Mouse (Mus musculus) midbrain, embryonic 14.5 days (tissue): Measurements from ENCODE around the gene Uap1. TPM values are rescaled to one million over a fixed set of nuclear protein-coding genes. Genes with fewer than 3 reads are reported as not detected.

ENCODE experiments used
- ATAC-seq: fragments of 200-750 bp; cut with Nextera tagmentation; 2 replicates; pipeline ENCODE4 v1.8.0; 2017; ENCODE audit warnings: moderate number of reproducible peaks, moderate library complexity; ENCODE audit not compliant: low FRiP score, low TSS enrichment
- DNase-seq: peaks from one replicate; pipeline ENCODE4 v3.0.0-alpha.2; 2015
- H3K27ac ChIP-seq: fragments of 300-500 bp; sonication (generic); replicated peaks from 2 replicates; pipeline ENCODE4 v1.5.1; 2014; ENCODE audit warnings: mild to moderate bottlenecking, low read depth, low read length, moderate library complexity
- H3K27me3 ChIP-seq: fragments of 300-500 bp; sonication (generic); 2 replicates; pipeline ENCODE4 v1.6.1; 2014; ENCODE audit warnings: low read length, control low read depth, mixed read lengths; ENCODE audit not compliant: control insufficient read depth, insufficient read depth
- H3K36me3 ChIP-seq: fragments of 300-500 bp; sonication (generic); 2 replicates; pipeline ENCODE4 v1.6.1; 2014; ENCODE audit warnings: low read length, control low read depth; ENCODE audit not compliant: control insufficient read depth, insufficient read depth
- H3K4me1 ChIP-seq: fragments of 300-500 bp; sonication (generic); 2 replicates; pipeline ENCODE4 v1.6.1; 2014; ENCODE audit warnings: mild to moderate bottlenecking, antibody characterized with exemption, low read length, control low read depth; ENCODE audit not compliant: control insufficient read depth, insufficient read depth
- H3K4me2 ChIP-seq: fragments of 300-500 bp; sonication (generic); 2 replicates; pipeline ENCODE4 v1.6.1; 2014; ENCODE audit warnings: mild to moderate bottlenecking, low read length, moderate library complexity
- H3K4me3 ChIP-seq: fragments of 300-500 bp; sonication (generic); replicated peaks from 2 replicates; pipeline ENCODE4 v1.5.1; 2014; ENCODE audit warnings: low read depth, low read length
- H3K9ac ChIP-seq: fragments of 300-500 bp; sonication (generic); replicated peaks from 2 replicates; pipeline ENCODE4 v1.6.1; 2014; ENCODE audit warnings: mild to moderate bottlenecking, low read length, moderate library complexity
- H3K9me3 ChIP-seq: fragments of 300-500 bp; sonication (generic); 2 replicates; pipeline ENCODE4 v1.6.1; 2016; ENCODE audit warnings: low read length, control low read depth, mixed read lengths; ENCODE audit not compliant: control insufficient read depth
- WGBS: fragments of 180-500 bp; shearing (Covaris S2); extraction: QIAGEN DNeasy Blood & Tissue Kit; methylation state at CpG from one replicate; pipeline ENCODE4 v1.1.7; 2014; 5-methylcytosine and 5-hydroxymethylcytosine counted together
- polyA plus RNA-seq: library from polyadenylated mRNA; unstranded; fragments of >200 nt; fragmentation: Nextera tagmentation; extraction: Ambion mirVana; gene quantifications from 2 replicates; pipeline ENCODE4 v1.2.1, GENCODE M21; 2014

The Uap1 gene
- 49.2 and 67.5 TPM in 2 replicates for polyA plus RNA-seq

DNA sequence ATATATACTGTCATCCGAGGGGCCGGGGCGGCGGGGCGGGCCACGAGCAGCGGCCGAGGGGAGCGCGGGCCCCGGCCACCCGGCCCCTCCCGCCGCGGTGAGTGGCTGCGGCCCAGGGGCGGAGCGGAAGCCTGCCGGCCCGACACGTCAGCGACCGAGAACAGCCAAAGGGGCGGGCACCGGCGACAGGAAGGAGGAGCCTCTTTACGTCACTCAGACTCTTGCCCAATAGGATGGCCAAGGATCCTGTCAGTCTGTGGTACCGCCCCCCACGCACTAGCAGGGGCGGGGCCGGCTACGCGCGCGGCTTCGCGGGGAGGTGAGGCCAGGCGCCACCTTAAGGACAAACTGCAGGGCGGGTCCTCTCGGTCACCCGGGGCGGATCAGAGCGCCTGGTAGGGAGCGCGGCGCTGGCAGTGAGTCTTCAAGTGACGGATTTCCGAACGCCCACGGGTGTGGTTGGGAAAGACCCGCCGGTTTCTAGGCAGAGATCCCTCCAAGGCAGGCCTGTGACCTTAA lies at the start of gene Uap1:
Uap1 (minus strand) TSS at position 144 of the 519 bp plus-strand sequence.
- Histone ChIP-seq H3K27me3 (no peaks in the 10 kb centered on the region), H3K4me3 (peak within 1 kb of the TSS; percentile 79), H3K27ac (peak within 1 kb of the TSS; percentile 94), H3K9ac (peak within 1 kb of the TSS; percentile 84), H3K4me2 (peak within 1 kb of the TSS; percentile 81), H3K36me3 (no peaks in the 10 kb centered on the region), H3K9me3 (no peaks in the 10 kb centered on the region), H3K4me1 (peaks cover 10% of the 10 kb centered on the region; the same call in 1 of the 2 replicates)
- DNase-seq (peak; percentile 98), ATAC-seq (peak; percentile 100)
- under 1% methylated on average over 52 of the region's 52 CpGs for WGBS

DNA sequence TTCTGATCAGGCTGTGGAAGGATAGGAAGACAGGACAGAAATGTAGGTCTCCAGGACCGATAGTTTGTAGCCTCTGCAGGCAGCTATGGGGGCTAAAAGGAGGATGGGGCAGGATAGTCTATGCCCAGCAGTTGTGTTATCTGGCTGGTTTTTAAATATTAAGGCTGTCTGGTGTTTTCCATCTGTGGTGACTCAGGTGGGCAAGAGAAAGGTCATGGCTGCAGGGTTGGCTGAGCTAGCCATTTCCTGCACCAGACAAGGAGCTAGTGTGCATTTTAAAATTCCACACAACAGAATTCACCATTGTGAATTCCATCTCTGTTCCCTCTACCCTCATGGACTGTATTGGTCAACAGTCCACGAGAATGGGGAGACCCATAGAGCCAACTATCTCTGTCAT lies 48.5 kb upstream of the Uap1 start:
- no peak overlapping the region for H3K9ac ChIP-seq
- no peaks in the 10 kb centered on the region for H3K4me1 ChIP-seq
- WGBS, result 84% methylated on average over 2 of the region's 2 CpGs
- H3K27me3 ChIP-seq, result no peaks in the 10 kb centered on the region
- no peak for ATAC-seq
- no peak overlapping the region for H3K4me2 ChIP-seq
- no peak overlapping the region for H3K27ac ChIP-seq
- no peak for DNase-seq
- H3K4me3 ChIP-seq, result no peak overlapping the region
- H3K36me3 ChIP-seq, result no peaks in the 10 kb centered on the region
- no peaks in the 10 kb centered on the region for H3K9me3 ChIP-seq

DNA sequence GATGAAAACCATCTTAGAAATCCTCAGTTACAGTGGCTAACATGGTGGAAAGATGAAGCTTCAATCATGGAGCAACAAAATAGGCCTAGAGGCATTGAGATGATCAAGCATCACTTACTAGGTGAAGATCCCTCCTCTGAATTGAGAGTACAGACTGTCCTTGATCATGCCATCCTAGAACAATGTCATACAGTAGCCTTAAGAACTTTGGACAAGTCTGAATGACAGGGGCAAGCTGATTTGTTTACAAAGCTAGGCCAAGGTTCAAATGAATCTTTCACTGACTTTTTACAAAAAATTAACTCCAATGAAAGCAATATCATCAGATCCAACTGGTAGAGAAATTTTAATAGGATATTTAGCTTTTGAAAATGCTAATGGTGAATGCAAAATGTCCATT lies 45.6 kb upstream of the Uap1 start:
- no peaks in the 10 kb centered on the region for H3K9me3 ChIP-seq
- no peaks in the 10 kb centered on the region for H3K4me1 ChIP-seq
- H3K36me3 ChIP-seq, result no peaks in the 10 kb centered on the region
- no peak overlapping the region for H3K9ac ChIP-seq
- ATAC-seq (no peak), DNase-seq (no peak)
- H3K4me2 ChIP-seq, result no peak overlapping the region
- no peak overlapping the region for H3K27ac ChIP-seq
- H3K27me3 ChIP-seq, result no peaks in the 10 kb centered on the region
- H3K4me3 ChIP-seq, result no peak overlapping the region

DNA sequence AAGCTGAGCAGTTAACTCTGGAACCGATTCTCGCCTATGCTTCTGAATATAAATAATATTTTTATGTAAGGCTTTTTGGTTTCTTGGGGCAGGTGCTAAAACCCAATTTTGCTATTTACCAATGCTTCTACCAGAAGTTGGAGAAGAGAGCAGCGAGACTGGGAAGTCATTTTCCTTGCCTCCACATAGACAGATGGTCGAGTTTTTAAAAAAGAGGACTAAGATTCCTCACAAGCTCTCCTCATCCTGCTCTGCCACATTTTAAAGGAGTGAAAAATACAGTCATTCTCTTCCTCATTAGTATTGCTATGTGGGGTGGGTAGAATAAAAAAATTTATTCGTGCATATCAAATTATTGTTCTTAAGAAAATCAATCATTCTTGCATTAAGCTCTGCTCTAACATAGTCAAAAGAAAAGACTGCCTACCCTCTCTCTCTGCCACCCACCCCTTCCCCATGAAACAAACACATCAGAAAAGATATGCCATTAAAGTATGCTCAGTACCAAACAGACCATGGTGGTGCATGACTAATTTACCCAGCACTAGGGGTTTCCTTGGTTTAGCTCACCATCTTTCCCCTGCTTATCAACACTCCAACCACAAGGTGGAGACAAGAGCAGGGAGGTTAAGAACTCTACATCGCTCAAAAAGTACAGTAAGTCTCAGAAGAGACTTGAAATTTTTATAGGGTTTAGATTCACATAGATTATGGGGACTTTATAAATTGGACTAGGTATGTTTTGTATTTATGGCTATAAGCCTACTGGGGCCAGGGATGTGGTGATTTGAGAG lies 43.5 kb upstream of the Uap1 start:
- Histone ChIP-seq H3K4me1 (peaks cover 9% of the 10 kb centered on the region; the same call in 1 of the 2 replicates), H3K27me3 (no peaks in the 10 kb centered on the region)
- WGBS, result 84% methylated on average over 6 of the region's 6 CpGs

DNA sequence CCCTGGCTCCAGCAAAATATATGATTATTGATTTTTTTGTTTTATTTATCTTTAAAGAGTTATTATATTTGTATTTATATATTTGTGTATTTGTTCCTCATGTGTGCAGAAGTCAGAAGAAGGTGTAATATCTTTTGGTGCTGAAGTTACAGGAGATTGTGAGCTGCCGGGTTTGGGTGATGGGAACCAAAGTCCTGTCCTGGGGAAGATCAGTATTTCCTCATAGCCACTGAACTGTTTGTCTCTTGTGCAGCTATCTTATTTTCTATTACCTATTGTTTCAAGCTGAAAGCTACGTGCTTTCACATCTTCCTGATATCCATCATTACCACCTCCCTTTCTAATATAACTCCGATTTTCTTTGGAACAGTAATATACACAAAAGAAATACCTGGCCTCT lies 40.8 kb upstream of the Uap1 start:
- Histone ChIP-seq H3K4me2 (peak overlapping the region; percentile 49), H3K36me3 (peaks cover 17% of the 10 kb centered on the region), H3K27me3 (no peaks in the 10 kb centered on the region), H3K4me3 (peak overlapping the region; percentile 78), H3K4me1 (peaks cover 10% of the 10 kb centered on the region; the same call in 1 of the 2 replicates), H3K9ac (no peak overlapping the region; the same call in 1 of the 2 replicates), H3K9me3 (no peaks in the 10 kb centered on the region), H3K27ac (no peak overlapping the region; the same call in 1 of the 2 replicates)
- 77% methylated on average over 3 of the region's 3 CpGs for WGBS
- ATAC-seq (no peak), DNase-seq (no peak)

More for the DNA sequence above, 43.5 kb upstream of the Uap1 start:
- Histone ChIP-seq H3K9ac (no peak overlapping the region), H3K4me3 (no peak overlapping the region), H3K27ac (no peak overlapping the region), H3K36me3 (no peaks in the 10 kb centered on the region), H3K4me2 (no peak overlapping the region), H3K9me3 (no peaks in the 10 kb centered on the region)
- DNase-seq (peak; percentile 40), ATAC-seq (no peak)

DNA sequence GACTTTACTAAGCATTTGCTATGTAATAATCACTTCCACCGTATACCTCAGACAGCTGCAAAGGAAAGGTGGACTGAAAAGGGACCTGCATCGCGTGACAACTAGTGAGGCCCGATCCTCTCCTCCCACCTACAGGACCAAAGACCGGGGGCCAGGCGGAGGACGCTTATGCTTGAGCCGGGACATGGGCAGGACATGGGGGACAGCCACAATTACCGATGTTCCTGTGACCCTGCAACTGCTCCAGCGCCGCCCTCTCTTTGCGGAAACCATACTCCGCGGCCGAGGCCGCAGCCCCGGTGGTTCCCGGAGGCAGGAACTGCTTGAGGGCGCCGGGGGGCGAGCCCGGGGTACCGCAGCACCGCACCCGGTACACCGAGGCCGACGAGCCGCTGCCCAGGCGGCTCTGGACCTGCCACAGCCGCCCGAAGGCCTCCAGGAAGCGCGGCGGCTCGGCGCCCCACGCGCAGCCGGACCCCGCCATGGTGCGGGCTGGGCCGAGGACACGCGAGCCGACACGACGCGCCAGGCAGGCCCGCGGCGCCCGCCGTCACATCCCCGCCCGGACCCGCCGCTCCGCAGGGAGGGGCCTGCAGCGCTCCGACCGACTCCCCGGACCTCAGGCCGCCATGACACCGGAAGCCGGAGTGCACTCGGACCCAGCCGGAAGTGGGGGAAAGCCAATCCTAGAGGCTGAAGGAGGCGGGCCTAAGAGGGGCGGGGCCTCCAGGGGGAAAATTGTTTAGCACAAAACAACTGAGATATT lies 40.2 kb upstream of the Uap1 start, which contains the start of gene Uhmk1:
Uhmk1 (minus strand) TSS at position 641 of the 766 bp plus-strand sequence.
- under 1% methylated on average over 70 of the region's 70 CpGs for WGBS
- no peaks in the 10 kb centered on the region for H3K9me3 ChIP-seq
- H3K36me3 ChIP-seq, result peaks cover 22% of the 10 kb centered on the region
- H3K4me3 ChIP-seq, result peak within 1 kb of the TSS; percentile 78
- DNase-seq, result peak; percentile 96
- peak within 1 kb of the TSS; percentile 78 for H3K27ac ChIP-seq
- H3K27me3 ChIP-seq, result no peaks in the 10 kb centered on the region
- peak within 1 kb of the TSS; percentile 79 for H3K4me2 ChIP-seq
- ATAC-seq, result peak; percentile 98
- peaks cover 10% of the 10 kb centered on the region; the same call in 1 of the 2 replicates for H3K4me1 ChIP-seq
- H3K9ac ChIP-seq, result peak within 1 kb of the TSS; percentile 93

DNA sequence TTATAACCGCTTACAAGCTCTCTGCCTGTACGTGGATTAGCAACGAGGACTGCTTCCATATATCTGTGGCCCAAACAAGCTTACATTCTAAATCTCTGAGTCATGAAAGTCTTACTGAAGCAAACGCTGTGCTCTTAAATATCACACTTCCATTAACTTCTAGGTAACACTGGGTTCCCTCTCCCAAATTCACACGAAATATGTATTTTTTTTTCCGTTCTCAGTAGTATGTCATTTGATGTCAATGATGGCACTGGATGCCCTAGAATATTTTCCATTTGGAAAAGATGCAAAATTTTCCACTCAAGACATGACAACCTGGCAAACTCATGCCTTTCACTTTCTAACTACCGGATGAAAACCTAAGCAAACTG lies 39.6 kb upstream of the Uap1 start:
- H3K4me1 ChIP-seq, result peaks cover 10% of the 10 kb centered on the region; the same call in 1 of the 2 replicates
- H3K9me3 ChIP-seq, result no peaks in the 10 kb centered on the region
- H3K9ac ChIP-seq, result peak overlapping the region; percentile 93
- no peak overlapping the region for H3K27ac ChIP-seq
- DNase-seq, result peak; percentile 2
- H3K4me3 ChIP-seq, result peak overlapping the region; percentile 78
- peaks cover 26% of the 10 kb centered on the region for H3K36me3 ChIP-seq
- ATAC-seq, result no peak
- H3K27me3 ChIP-seq, result no peaks in the 10 kb centered on the region
- peak overlapping the region; percentile 79 for H3K4me2 ChIP-seq
- WGBS, result 42% methylated on average over 7 of the region's 7 CpGs

DNA sequence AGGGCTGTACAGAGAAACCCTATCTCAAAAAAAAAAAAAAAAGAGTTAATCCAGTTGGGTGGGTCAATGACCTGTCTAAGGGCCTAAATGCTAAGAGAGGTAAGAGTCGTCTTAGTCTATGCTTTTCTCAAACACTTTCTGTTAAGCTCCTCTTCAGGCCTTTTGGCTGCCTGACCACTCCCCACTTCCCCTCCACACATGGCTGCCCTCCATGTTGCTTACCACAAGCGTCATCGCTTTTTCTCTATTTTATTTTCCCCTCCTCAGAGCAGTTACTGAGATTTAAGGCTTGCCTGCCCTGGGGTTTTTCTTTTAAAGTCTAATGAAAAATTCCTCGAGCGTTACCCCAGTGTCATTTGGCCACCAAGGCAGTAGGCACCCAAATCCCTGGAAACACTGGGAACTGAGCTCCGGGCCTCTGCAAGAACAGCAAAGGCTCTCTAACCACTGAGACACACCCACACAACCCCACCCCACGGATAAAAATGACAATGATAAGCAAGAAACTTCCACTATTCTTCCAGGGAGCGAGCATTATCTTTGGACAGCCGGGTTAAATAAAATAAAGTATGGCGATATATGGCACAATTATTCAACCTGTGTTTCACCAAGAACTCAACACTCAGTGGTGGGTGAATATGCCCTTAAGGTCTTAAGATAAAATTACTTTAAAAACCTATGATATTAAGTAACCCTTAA lies 38.6 kb upstream of the Uap1 start:
- H3K4me2 ChIP-seq, result 0 out of 2 replicates have a peak overlapping the region, but pooled peaks have one; percentile 3
- ATAC-seq (no peak), DNase-seq (no peak)
- 91% methylated on average over 10 of the region's 10 CpGs for whole genome bisulfite sequencing
- no peaks in the 10 kb centered on the region for H3K27me3 ChIP-seq
- H3K4me1 ChIP-seq, result peaks cover 10% of the 10 kb centered on the region; the same call in 1 of the 2 replicates
- H3K4me3 ChIP-seq, result no peak overlapping the region
- no peak overlapping the region for H3K27ac ChIP-seq
- peaks cover 36% of the 10 kb centered on the region for H3K36me3 ChIP-seq
- H3K9me3 ChIP-seq, result no peaks in the 10 kb centered on the region
- no peak overlapping the region for H3K9ac ChIP-seq
